Mouse (Mus musculus) left cerebral cortex, postnatal 10 days (tissue): ENCODE data around the gene Cdh7. TPM values are rescaled to one million over a fixed set of nuclear protein-coding genes. Genes with fewer than 3 reads are reported as not detected.
"Not testable (repeated sequence)": the region's sequence is repeated elsewhere in the genome, so short reads cannot be mapped to it uniquely, and the experiment has no call there.

Source experiments
- DNase-seq, 2 experiments: peaks; one replicate each; pipeline ENCODE4 v3.0.0; 2021 to 2022; ENCODE audit warnings: low spot score in 2 of 2, mixed read lengths in 1 of 2; ENCODE audit errors: extremely low spot score in 1 of 2
- intact Hi-C: fragments of 180-260 bp; cut with DNase I; formaldehyde crosslinking; loops from one replicate; pipeline ENCODE4 v1.15.1; 2025
- total RNA-seq, 2 experiments: library from RNA; stranded (reverse); gene quantifications; 2 replicates each; pipeline ENCODE4 v1.2.3; 2021

Gene Cdh7
- total RNA-seq, 2 experiments from 2014 or later = 17.3 to 20.1 TPM

DNA sequence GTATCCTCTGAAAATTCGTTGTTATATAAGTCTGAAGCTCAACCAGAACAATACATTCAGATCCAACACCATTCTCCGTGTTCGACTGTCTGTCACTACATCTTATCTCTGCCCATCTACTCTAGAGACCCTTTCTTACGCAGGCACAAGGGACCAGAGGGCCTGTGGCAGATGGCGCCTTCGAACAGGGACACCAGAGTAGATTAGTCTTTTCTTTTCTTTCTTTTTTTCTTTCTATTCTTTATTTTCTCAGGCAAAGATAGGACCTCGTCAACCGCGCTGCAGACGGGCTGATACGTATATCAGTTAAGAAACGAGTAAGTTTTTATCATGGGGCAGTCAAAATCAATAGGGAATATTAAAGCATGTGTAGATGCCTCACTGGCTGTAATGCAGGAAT, 189.2 kb downstream of the Cdh7 start:
- intact Hi-C loops, DNase-seq: not testable (repeated sequence)
